Mouse (Mus musculus) neural tube, embryonic 14.5 days (tissue): ENCODE data around the gene Sun5. TPM values are rescaled to one million over a fixed set of nuclear protein-coding genes. Genes with fewer than 3 reads are reported as not detected.

Experiments
- ATAC-seq: fragments of 200-750 bp; cut with Nextera tagmentation; 2 replicates; pipeline ENCODE4 v1.8.0; 2017; ENCODE audit warnings: low read depth, mild to moderate bottlenecking, moderate TSS enrichment, moderate library complexity
- H3K27ac ChIP-seq: fragments of 300-500 bp; sonication (generic); 2 replicates; pipeline ENCODE4 v1.5.1; 2014; ENCODE audit warnings: low read depth, mild to moderate bottlenecking, control low read depth, low read length, moderate library complexity, mixed read lengths
- H3K27me3 ChIP-seq: fragments of 300-500 bp; sonication (generic); 2 replicates; pipeline ENCODE4 v1.6.1; 2014; ENCODE audit warnings: low read length; ENCODE audit not compliant: control insufficient read depth, insufficient read depth
- H3K36me3 ChIP-seq: fragments of 300-500 bp; sonication (generic); 2 replicates; pipeline ENCODE4 v1.6.1; 2014; ENCODE audit warnings: low read length, mixed read lengths; ENCODE audit not compliant: control insufficient read depth, insufficient read depth
- H3K4me1 ChIP-seq: fragments of 300-500 bp; sonication (generic); 2 replicates; pipeline ENCODE4 v1.6.1; 2014; ENCODE audit warnings: low read length; ENCODE audit not compliant: control insufficient read depth, insufficient read depth
- H3K4me2 ChIP-seq: fragments of 300-500 bp; sonication (generic); 2 replicates; pipeline ENCODE4 v1.6.1; 2014; ENCODE audit warnings: mild to moderate bottlenecking, low read depth, low read length, control low read depth
- H3K4me3 ChIP-seq: fragments of 300-500 bp; sonication (generic); 2 replicates; pipeline ENCODE4 v1.5.1; 2014; ENCODE audit warnings: low read depth, low read length, control low read depth, mixed read lengths
- H3K9ac ChIP-seq: fragments of 300-500 bp; sonication (generic); replicated peaks from 2 replicates; pipeline ENCODE4 v1.6.1; 2014; ENCODE audit warnings: low read depth, mild to moderate bottlenecking, control low read depth, low read length, mixed read lengths
- H3K9me3 ChIP-seq: fragments of 300-500 bp; sonication (generic); 2 replicates; pipeline ENCODE4 v1.6.1; 2016; ENCODE audit warnings: low read length; ENCODE audit not compliant: control insufficient read depth
- WGBS: fragments of 180-500 bp; shearing (Covaris S2); extraction: QIAGEN DNeasy Blood & Tissue Kit; methylation state at CpG from one replicate; pipeline ENCODE4 v1.1.7; 2014; 5-methylcytosine and 5-hydroxymethylcytosine counted together
- polyA plus RNA-seq: library from polyadenylated mRNA; unstranded; fragments of >200 nt; fragmentation: Nextera tagmentation; extraction: Ambion mirVana; gene quantifications from 2 replicates; pipeline ENCODE4 v1.2.1, GENCODE M21; 2014

The Sun5 gene
- polyA plus RNA-seq, 1 experiment from 2014 or later: not detected

DNA sequence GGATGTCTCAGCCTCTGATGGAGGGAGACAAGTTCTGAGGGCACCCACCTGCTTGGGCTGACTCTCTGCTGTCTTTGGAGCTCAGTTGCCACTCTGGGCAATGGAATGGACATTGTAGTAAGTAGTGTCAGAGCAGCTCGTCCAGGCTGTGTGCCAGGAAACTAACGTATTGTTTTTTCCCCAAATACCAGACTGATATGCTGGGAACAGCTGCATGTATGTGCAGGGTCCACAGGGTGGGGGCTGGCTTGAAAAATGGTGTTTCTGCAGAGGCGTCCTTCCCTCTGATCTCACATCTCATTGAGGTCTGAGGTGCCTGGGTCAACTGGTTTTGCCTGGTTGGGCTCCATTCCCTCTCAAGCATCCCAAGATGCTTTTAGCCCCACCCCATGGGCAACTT is 10.2 kb downstream of the Sun5 start:
- no peak for ATAC-seq
- H3K27ac ChIP-seq: no peak overlapping the region
- H3K4me2 ChIP-seq: no peak overlapping the region
- H3K4me3 ChIP-seq: no peak overlapping the region
- no peaks in the 10 kb centered on the region for H3K27me3 ChIP-seq
- H3K9ac ChIP-seq: no peak overlapping the region
- H3K9me3 ChIP-seq: no peaks in the 10 kb centered on the region
- no peaks in the 10 kb centered on the region for H3K36me3 ChIP-seq
- no peaks in the 10 kb centered on the region for H3K4me1 ChIP-seq
- WGBS: 66% methylated on average over 3 of the region's 3 CpGs

DNA sequence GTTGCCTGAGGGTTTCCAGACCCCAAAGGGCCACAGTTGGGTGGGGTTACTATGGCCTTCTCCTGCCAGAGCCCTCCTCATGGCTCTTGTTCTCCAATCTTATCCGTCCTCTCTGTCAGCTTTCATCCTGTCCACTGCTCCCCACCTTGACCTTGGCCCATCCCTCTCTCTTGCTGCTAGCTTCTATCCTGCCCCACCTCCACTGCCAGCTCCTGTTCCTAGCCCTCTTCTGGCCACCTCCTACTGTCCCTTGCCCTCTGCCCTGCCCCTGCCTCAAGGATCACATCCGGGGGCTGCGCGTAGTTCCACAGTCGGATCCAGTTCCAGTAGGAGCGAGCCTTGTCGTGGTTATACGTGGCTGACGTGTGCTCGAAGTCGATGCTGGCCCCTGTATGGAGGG is 10.6 kb downstream of the Sun5 start:
- Histone ChIP-seq H3K27me3 (no peaks in the 10 kb centered on the region), H3K9ac (no peak overlapping the region), H3K9me3 (no peaks in the 10 kb centered on the region), H3K4me1 (no peaks in the 10 kb centered on the region), H3K4me3 (no peak overlapping the region), H3K27ac (no peak overlapping the region), H3K36me3 (no peaks in the 10 kb centered on the region), H3K4me2 (no peak overlapping the region)
- no peak for ATAC-seq
- WGBS: 95% methylated on average over 11 of the region's 11 CpGs

DNA sequence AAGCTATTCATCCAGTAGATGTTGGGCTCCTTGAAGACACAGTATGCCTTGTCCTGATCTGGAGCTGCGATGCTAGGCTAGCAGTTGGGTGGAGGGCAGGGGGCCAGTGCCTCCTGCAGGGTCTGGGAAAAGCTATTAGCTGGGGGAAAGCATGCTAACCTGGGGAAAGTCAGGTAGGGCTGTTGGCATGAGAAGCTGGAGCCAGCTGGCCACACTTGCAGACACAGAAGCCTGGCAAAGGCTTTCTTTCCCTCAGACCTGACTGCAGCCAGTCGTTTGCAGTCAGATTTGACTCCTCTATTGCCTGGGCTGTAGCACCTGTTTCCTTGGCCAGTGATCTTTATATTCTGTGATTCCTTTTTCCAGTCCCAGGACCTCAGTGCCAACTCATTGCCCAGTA is 11.3 kb downstream of the Sun5 start:
- 80% methylated on average over 2 of the region's 2 CpGs for WGBS
- no peaks in the 10 kb centered on the region for H3K27me3 ChIP-seq
- H3K9me3 ChIP-seq: no peaks in the 10 kb centered on the region
- no peaks in the 10 kb centered on the region for H3K4me1 ChIP-seq
- H3K9ac ChIP-seq: no peak overlapping the region
- no peak for ATAC-seq
- no peak overlapping the region for H3K4me2 ChIP-seq
- no peak overlapping the region for H3K27ac ChIP-seq
- H3K4me3 ChIP-seq: no peak overlapping the region
- H3K36me3 ChIP-seq: no peaks in the 10 kb centered on the region

DNA sequence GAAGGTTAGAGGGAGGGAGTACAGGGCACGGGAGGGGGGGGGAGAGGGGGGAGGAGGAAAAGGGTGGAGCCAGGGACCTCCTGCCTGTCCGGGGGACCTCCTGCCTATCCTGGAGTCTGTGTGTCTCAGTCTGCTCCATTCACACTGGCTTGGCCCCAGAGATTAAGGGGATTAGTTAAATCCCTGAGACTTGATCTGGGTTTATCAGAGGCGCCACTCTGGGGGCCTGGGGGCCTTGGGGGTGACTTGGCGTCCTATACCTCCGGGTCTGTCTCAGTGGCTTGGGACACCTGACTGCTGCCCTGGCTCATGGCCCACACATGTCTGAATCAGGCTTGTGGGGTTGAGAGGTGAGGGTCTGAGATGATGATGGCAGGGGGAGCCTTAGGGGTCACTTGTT is 17.3 kb downstream of the Sun5 start:
- no peak overlapping the region for H3K4me2 ChIP-seq
- no peaks in the 10 kb centered on the region for H3K9me3 ChIP-seq
- H3K36me3 ChIP-seq: no peaks in the 10 kb centered on the region
- WGBS: 35% methylated on average over 5 of the region's 5 CpGs
- no peak overlapping the region for H3K27ac ChIP-seq
- H3K9ac ChIP-seq: no peak overlapping the region
- ATAC-seq: no peak
- no peak overlapping the region for H3K4me3 ChIP-seq
- no peaks in the 10 kb centered on the region for H3K27me3 ChIP-seq
- no peaks in the 10 kb centered on the region for H3K4me1 ChIP-seq

DNA sequence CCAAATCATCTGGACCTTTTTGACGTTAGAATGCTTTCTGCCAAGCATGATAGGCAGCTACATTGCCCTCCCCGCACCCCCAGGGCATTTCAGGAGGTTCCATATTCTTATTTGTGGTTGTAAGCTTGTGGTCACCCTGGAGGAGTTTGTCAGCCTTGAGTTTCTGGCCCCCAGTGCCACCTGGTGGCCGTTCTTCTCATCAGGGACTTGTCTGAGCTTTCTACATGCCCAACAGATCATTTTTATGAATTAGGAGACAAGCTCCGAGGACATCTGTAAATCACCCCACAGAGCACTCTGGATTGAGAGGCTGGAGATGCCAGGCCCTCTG is 19.9 kb downstream of the Sun5 start:
- ATAC-seq: no peak
- WGBS: 44% methylated on average over 4 of the region's 4 CpGs

DNA sequence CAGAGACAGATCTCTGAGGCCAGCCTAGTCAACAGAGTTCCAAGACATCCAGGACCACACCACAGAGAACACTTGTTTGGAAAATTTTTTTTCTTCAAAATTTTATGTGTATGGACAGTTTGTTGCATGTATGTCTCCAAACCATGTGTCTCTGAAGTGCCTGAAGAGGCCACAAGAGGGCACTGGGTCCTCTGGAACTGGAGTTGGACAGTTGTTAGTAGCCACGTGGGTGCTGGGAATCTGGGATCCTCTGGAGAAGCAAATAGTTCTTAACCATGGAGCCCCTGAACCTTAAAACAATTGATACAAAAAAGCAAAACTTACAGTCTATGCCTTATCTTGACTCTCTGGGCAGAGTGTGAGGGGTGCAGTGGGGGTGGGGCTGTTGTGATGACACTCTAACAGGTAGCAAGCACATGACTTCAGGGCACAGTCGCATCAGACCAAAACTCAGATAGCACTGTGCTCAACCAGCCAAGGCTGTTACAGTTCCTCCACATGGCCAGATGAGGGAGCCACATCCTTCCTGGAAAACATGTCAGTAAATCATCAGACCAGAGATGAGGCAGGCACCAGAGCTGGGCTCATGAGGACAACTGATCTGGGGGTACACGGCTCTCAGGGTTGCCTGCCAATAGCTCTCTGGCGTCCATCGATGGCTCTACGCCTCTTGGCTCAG is 20.4 kb downstream of the Sun5 start:
- 84% methylated on average over 6 of the region's 6 CpGs for WGBS
- no peaks in the 10 kb centered on the region for H3K4me1 ChIP-seq
- no peaks in the 10 kb centered on the region for H3K27me3 ChIP-seq
- no peak overlapping the region for H3K4me3 ChIP-seq
- no peak for ATAC-seq
- H3K27ac ChIP-seq: no peak overlapping the region
- H3K9me3 ChIP-seq: no peaks in the 10 kb centered on the region
- H3K36me3 ChIP-seq: no peaks in the 10 kb centered on the region
- no peak overlapping the region for H3K4me2 ChIP-seq
- no peak overlapping the region for H3K9ac ChIP-seq

More for the DNA sequence above, 19.9 kb downstream of the Sun5 start:
- Histone ChIP-seq H3K36me3 (no peaks in the 10 kb centered on the region), H3K27me3 (no peaks in the 10 kb centered on the region), H3K4me2 (no peak overlapping the region), H3K27ac (no peak overlapping the region), H3K4me3 (no peak overlapping the region), H3K4me1 (no peaks in the 10 kb centered on the region), H3K9ac (no peak overlapping the region), H3K9me3 (no peaks in the 10 kb centered on the region)

DNA sequence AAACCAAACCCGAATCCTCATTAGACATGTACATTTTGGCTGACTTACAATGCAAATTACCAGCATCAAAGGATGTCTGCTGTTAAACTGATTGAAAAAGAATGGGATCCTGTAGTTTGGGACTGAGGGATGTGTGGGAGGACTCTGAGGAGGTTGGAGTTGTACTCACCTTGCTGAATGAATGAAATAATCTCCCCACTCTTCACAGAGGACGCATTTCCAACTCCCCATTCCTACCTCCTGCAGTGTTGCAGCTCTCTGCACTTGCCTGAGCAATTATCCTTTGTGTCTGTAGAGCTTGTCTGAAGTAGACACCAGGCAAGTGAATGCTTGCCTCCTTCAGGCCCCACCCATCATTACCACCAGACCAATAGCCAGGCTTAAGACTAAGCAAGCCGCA is 22.5 kb downstream of the Sun5 start:
- no peaks in the 10 kb centered on the region for H3K36me3 ChIP-seq

DNA sequence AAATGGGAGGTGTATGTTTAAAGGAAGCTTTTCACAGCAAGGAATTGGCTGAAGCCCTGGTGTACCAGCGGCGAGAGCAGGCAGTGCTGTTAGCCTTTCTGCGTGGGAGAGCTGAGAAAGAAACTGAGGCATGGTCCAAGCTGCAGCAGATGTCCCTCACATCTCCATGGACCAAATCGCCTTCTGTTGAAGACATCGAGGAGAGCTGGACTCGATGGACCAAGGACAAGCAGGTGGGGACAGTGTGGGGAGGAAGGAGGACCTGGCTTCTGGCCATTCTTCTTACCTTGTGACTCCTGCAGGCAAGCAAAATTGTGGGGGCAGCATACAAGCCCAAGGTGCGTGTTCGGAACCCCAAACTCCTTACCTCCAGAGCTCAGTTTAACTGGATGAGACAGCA is 28.0 kb downstream of the Sun5 start:
- Histone ChIP-seq H3K4me1 (no peaks in the 10 kb centered on the region), H3K36me3 (no peaks in the 10 kb centered on the region), H3K27ac (no peak overlapping the region), H3K4me2 (no peak overlapping the region), H3K27me3 (no peaks in the 10 kb centered on the region), H3K9me3 (no peaks in the 10 kb centered on the region), H3K4me3 (no peak overlapping the region), H3K9ac (no peak overlapping the region)
- ATAC-seq: no peak
- 88% methylated on average over 8 of the region's 8 CpGs for WGBS

More for the DNA sequence above, 22.5 kb downstream of the Sun5 start:
- WGBS: 78% methylated on average over 3 of the region's 3 CpGs
- no peaks in the 10 kb centered on the region for H3K4me1 ChIP-seq
- no peak overlapping the region for H3K4me2 ChIP-seq
- no peak overlapping the region for H3K9ac ChIP-seq
- H3K27ac ChIP-seq: no peak overlapping the region
- no peak overlapping the region for H3K4me3 ChIP-seq
- H3K9me3 ChIP-seq: no peaks in the 10 kb centered on the region
- ATAC-seq: no peak
- no peaks in the 10 kb centered on the region for H3K27me3 ChIP-seq

DNA sequence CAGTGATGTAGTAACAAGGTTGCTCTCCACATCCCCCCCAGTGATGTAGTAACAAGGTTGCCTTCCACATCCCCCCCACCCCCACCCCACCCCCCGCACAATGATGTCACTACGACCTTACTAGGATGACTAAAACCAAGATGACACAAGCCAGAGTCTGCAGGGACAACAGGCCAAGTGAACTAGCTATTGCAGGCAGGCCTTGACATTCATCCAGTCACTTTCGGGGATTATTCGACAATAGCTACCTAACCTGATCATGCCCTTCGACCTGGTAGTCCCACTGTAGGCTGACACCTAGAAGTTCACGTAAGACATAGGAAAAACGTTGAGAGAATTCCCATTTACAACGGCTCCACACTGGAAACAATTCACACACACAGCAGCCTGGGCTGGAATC is 37.6 kb downstream of the Sun5 start:
- Histone ChIP-seq H3K27me3 (no peaks in the 10 kb centered on the region), H3K4me2 (no peak overlapping the region), H3K4me3 (no peak overlapping the region), H3K4me1 (no peaks in the 10 kb centered on the region), H3K9me3 (no peaks in the 10 kb centered on the region), H3K36me3 (no peaks in the 10 kb centered on the region), H3K27ac (no peak overlapping the region), H3K9ac (no peak overlapping the region)
- 92% methylated on average over 8 of the region's 8 CpGs for WGBS
- no peak for ATAC-seq
